Mouse (Mus musculus) myocyte (in vitro differentiated cells): ENCODE measurements around the gene Cluh.

Experiments used
- CEBPB ChIP-seq: IDR thresholded peaks from 2 replicates; pipeline ENCODE4 v1.6.1; 2011; ENCODE audit warnings: mild to moderate bottlenecking, moderate library complexity; ENCODE audit not compliant: poor library complexity, insufficient read depth, severe bottlenecking
- E2F4 ChIP-seq: IDR thresholded peaks from one replicate; pipeline ENCODE4 v1.6.1; 2011; ENCODE audit warnings: mild to moderate bottlenecking, control low read depth, moderate library complexity; ENCODE audit not compliant: insufficient read depth
- MYOD1 ChIP-seq, 3 experiments: IDR thresholded peaks; one replicate each; pipeline ENCODE4 v1.6.1; 2011; ENCODE audit warnings: control low read depth in 2 of 3, low read depth in 2 of 3, mild to moderate bottlenecking in 2 of 3, moderate library complexity in 1 of 3; ENCODE audit not compliant: insufficient read length in 2 of 3, control insufficient read depth in 1 of 3
- POLR2A ChIP-seq: IDR thresholded peaks from one replicate; pipeline ENCODE4 v1.6.1; 2011; ENCODE audit warnings: low read depth, mild to moderate bottlenecking, control low read depth, moderate library complexity; ENCODE audit not compliant: insufficient read length
- POLR2AphosphoS2 ChIP-seq: IDR thresholded peaks from one replicate; pipeline ENCODE4 v1.6.1; 2011; ENCODE audit warnings: low read depth, control low read depth; ENCODE audit not compliant: insufficient read length
- TCF12 ChIP-seq: IDR thresholded peaks from one replicate; pipeline ENCODE4 v1.6.1; 2011; ENCODE audit warnings: mild to moderate bottlenecking, control low read depth; ENCODE audit not compliant: poor library complexity, insufficient read depth, severe bottlenecking
- USF1 ChIP-seq: IDR thresholded peaks from one replicate; pipeline ENCODE4 v1.6.1; 2011; ENCODE audit warnings: low read depth, mild to moderate bottlenecking, control low read depth, moderate library complexity

- TF ChIP-seq POLR2A (no peak), USF1 (no peak), POLR2AphosphoS2 (no peak), TCF12 (no peak), MYOD1 (IDR thresholded peaks at IDR 0.05; ENCODE audit: control insufficient read depth in 1 of 3, insufficient read length in 2 of 3, low read depth in 2 of 3) (no peak), E2F4 (no peak), CEBPB (no peak)
Observed at GRCm38 (mm10) chr11:74627481-74627880, 21.8 kb upstream of the Cluh start.
